In the genomic region with DNA sequence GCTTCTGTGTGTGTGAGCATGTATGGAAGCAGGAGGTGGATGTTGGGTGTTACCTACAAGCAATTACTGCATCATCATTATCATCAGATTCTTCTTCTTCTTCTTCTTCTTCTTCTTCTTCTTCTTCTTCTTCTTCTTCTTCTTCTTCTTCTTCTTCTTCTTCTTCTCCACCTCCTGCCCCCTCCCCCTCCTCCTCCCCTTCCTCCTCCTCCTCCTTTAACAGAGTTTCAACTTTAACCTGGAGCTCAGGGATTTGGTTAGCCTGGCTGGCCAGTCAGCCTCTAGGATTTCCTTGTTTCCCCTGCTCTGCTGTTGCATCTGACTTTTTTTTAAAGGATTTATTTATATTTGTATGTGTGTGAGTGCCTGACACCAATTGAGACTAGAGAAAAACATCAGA, we compare ENCODE assay signal across 8 mouse cellular contexts. TPM values are rescaled to one million over a fixed set of nuclear protein-coding genes. Genes with fewer than 3 reads are reported as not detected.
DNase-seq lines count a peak whose midpoint lies in the region; ATAC-seq and TF ChIP-seq lines count a peak whose summit lies in the region.

TSS of gene Inip (minus strand) at position 101 of the 400 bp plus-strand sequence.

- ATAC-seq in kidney, embryonic 15.5 days (replicated peaks; ENCODE audit: low FRiP score), result no peak
- no peak for ATAC-seq in hematopoietic stem cell, adult 5-6 weeks (replicated peaks in 1 of 2; ENCODE audit: insufficient read depth in 1 of 2, low FRiP score in 2 of 2, low TSS enrichment in 1 of 2, low read depth in 1 of 2, poor library complexity in 2 of 2, severe bottlenecking in 2 of 2)
- no peak for ATAC-seq in liver, embryonic 12.5 days
- ATAC-seq in stomach, postnatal 0 days (ENCODE audit: low FRiP score, low TSS enrichment), result no peak

- H3K27me3 ChIP-seq in kidney, embryonic 15.5 days, result no peaks in the 10 kb centered on the region
- no peaks in the 10 kb centered on the region for H3K27me3 ChIP-seq in liver, embryonic 12.5 days (replicated peaks)
- no peaks in the 10 kb centered on the region for H3K27me3 ChIP-seq in stomach, postnatal 0 days (ENCODE audit: control insufficient read depth, insufficient read depth, low read length)

- H3K4me2 ChIP-seq in kidney, embryonic 15.5 days, result no peak within 1 kb of the TSS
- peak within 1 kb of the TSS; percentile 18; the same call in 1 of the 2 replicates for H3K4me2 ChIP-seq in liver, embryonic 12.5 days
- no peak within 1 kb of the TSS for H3K4me2 ChIP-seq in stomach, postnatal 0 days (replicated peaks; ENCODE audit: low read depth)

- H3K4me3 ChIP-seq in kidney, embryonic 15.5 days (replicated peaks), result no peak within 1 kb of the TSS
- H3K4me3 ChIP-seq in liver, embryonic 12.5 days, result no peak within 1 kb of the TSS
- no peak within 1 kb of the TSS for H3K4me3 ChIP-seq in stomach, postnatal 0 days (ENCODE audit: low read depth, low read length)

- no peak within 1 kb of the TSS for H3K27ac ChIP-seq in kidney, embryonic 15.5 days
- peak within 1 kb of the TSS; percentile 77 for H3K27ac ChIP-seq in liver, embryonic 12.5 days
- H3K27ac ChIP-seq in stomach, postnatal 0 days (replicated peaks), result no peak within 1 kb of the TSS

- peaks cover 5% of the 10 kb centered on the region for H3K4me1 ChIP-seq in kidney, embryonic 15.5 days
- peaks cover 45% of the 10 kb centered on the region for H3K4me1 ChIP-seq in liver, embryonic 12.5 days
- H3K4me1 ChIP-seq in stomach, postnatal 0 days (replicated peaks; ENCODE audit: control insufficient read depth, insufficient read depth), result no peaks in the 10 kb centered on the region

- H3K36me3 ChIP-seq in kidney, embryonic 15.5 days, result no peaks in the 10 kb centered on the region
- no peaks in the 10 kb centered on the region for H3K36me3 ChIP-seq in liver, embryonic 12.5 days
- no peaks in the 10 kb centered on the region for H3K36me3 ChIP-seq in stomach, postnatal 0 days (ENCODE audit: control insufficient read depth, insufficient read depth, low read length)

- DNase-seq in kidney, postnatal 36 days, result no peak
- DNase-seq in adrenal gland, postnatal 36 days, result no peak
- DNase-seq in stomach, postnatal 0 days (ENCODE audit: low spot score), result no peak
- no peak for DNase-seq in thymus, postnatal 25 days
- DNase-seq in thymus, postnatal 36 days, result no peak

- no peak within 1 kb of the TSS for H3K9ac ChIP-seq in kidney, embryonic 15.5 days
- 0 out of 2 replicates have a peak within 1 kb of the TSS, but pooled peaks have one; percentile 6 for H3K9ac ChIP-seq in liver, embryonic 12.5 days
- H3K9ac ChIP-seq in stomach, postnatal 0 days (ENCODE audit: low read length), result no peak within 1 kb of the TSS

- no peak for TF ChIP-seq CTCF in stomach, postnatal 0 days (IDR thresholded peaks at IDR 0.05; ENCODE audit: low read depth)

- no peak for TF ChIP-seq EP300 in stomach, postnatal 0 days (optimal IDR thresholded peaks at IDR 0.05)

- no peaks in the 10 kb centered on the region for H3K9me3 ChIP-seq in kidney, embryonic 15.5 days (replicated peaks)
- no peaks in the 10 kb centered on the region for H3K9me3 ChIP-seq in liver, embryonic 12.5 days (replicated peaks)
- no peaks in the 10 kb centered on the region for H3K9me3 ChIP-seq in stomach, postnatal 0 days (ENCODE audit: control insufficient read depth, low read length)

RNA-seq across cellular contexts. Expression of gene Inip, which starts in this region (rescaled TPM):
- polyA plus RNA-seq in kidney, embryonic 15.5 days (2015; fragmentation: Nextera tagmentation; extraction: Ambion mirVana), result 59.3 and 63.3 TPM in 2 replicates
- 10 to 100 TPM; 14.0 to 18.1 TPM for total RNA-seq in adrenal gland, postnatal 36 days (2021)
- total RNA-seq in hematopoietic stem cell, adult 5-6 weeks (2017), result 48.5 and 65.8 TPM in 2 replicates
- polyA plus RNA-seq in liver, embryonic 12.5 days (2016; fragmentation: Nextera tagmentation; extraction: Ambion mirVana), result 34.7 and 35.8 TPM in 2 replicates
- 22.2 and 23.5 TPM in 2 replicates for polyA plus RNA-seq in stomach, postnatal 0 days (2015; fragmentation: Nextera tagmentation; extraction: Ambion mirVana)
